Mouse (Mus musculus): ENCODE data around the gene Radil.

Radil gene

GRCm38 (mm10) chr5:142545014-142545795 is 5.7 kb downstream of the Radil start:
- DNase-seq (ENCODE audit: low spot score in 2 of 2): no peak

- no peak for DNase-seq (ENCODE audit: low spot score in 2 of 2)
These were observed 13.6 kb downstream of the Radil start for GRCm38 (mm10) chr5:142537286-142537685.

GRCm38 (mm10) chr5:142535388-142535787 is 15.5 kb downstream of the Radil start:
- no peak for DNase-seq (ENCODE audit: low spot score in 2 of 2)

- DNase-seq (ENCODE audit: low spot score in 2 of 2): no peak
These were observed 21.0 kb downstream of the Radil start, which contains the start of gene Papolb for GRCm38 (mm10) chr5:142529915-142530314. Gene Papolb, minus strand, starts transcription at chr5:142530076.

DNA sequence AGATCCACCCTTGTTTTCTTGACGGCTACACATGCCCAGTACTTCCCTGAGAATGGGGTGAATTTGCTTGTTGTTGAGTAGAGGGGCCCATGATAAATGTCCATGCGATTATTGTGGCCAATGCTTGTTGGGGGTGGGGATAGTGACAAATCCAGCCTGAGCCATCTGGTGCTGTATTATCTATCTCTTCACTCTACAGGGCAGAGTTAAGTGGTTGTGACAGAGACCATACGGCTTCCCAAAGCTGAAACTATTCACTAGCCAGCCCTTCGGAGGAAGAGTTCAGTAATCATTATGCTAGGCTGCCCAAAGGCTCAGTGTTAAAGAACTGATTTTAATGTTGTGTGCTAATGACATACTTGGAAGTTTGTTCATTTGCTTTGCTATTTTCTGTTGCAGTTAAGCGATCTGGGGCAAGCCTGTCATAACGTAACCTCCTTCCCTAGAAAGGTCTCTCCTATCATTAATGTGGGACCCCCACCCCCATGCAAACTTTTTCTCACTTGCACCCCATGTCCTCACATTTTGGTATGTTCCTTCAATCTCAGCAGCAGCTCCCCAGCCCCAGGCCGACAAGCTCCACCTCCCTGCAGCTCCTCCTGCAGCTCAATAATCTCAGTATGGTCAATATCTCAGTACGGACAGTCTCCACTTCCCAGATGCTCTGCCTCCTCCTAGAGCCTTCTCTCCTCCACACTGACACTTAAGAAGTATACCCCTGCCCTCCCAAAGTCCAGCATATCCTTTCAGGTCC is 26.0 kb downstream of the Radil start:
- no peak for DNase-seq (ENCODE audit: low spot score in 2 of 2)

DNA sequence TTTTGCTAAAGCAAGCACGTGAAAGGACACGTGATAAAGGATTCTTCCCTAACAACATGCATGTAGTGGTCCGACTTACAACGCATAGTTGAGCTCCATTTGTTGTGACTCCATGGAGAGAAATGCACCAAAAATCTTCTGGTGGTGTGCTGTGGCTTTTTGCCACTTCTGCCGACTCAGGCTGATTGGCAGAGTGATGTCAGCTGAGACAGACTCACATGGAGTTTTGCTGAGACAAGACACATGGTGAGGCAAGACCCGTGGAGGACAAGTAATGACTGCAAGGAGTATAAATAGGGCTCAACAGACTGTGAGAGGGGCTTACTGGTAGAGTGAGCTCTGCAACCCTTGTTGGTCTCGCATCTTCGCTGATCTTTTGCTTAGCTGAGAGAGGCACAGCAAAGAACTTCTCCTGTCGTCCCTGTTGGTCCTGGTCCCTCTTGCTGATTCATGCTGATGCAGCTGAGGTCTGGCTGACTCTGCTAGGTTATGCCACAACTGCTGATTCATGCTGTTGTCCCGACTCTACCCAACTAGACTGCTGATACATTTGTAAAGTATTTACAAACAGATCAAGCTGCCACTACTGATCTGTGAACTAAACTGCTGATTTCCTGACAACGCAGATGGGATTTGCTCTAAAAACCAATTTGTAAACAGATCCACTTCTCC is 29.6 kb downstream of the Radil start:
- no peak for DNase-seq (ENCODE audit: low spot score in 2 of 2)

DNA sequence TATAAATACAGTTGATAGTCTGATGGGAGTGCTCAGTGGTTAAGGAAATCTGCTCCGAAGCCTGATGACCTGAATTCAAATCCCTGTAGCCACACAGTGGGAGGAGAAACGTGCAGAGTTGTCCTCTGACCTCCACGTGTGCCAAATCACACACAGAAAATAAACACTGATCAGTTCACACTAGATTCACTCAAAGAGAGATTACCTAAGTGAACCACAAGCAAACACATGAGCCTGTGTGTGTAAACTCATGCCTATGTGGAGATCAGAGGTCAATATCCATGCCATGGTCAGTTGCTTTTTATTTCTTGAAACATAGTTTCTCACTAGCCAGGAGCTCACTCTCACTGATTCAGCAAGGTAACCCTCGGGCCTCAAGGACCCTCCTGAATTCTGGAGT is 30.5 kb downstream of the Radil start:
- no peak for DNase-seq (ENCODE audit: low spot score in 2 of 2)

DNA sequence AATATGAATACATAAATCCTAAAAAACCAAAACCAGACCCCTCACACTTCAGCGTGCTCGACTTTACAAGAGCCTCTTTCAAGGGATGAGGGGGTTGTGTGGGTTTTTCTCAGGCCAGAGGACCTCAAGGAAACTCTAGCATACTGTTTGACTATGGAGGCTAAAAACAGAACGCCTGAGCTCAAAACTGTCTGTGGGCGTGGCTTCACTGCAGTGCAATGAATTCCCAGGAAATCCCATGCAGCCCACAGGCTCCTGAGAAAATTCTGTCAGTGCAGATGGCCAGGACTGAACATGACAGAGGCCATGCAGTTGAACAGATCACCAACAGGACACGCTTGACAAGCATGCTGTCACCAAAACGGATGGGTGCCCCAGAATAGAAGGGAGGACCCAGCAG is 31.9 kb downstream of the Radil start:
- no peak for DNase-seq (ENCODE audit: low spot score in 2 of 2)

GRCm38 (mm10) chr5:142512112-142512511 is 38.8 kb downstream of the Radil start:
- no peak for DNase-seq (ENCODE audit: low spot score in 2 of 2)

- no peak for DNase-seq (ENCODE audit: low spot score in 2 of 2)
These were observed 40.9 kb downstream of the Radil start for GRCm38 (mm10) chr5:142510061-142510414.

DNA sequence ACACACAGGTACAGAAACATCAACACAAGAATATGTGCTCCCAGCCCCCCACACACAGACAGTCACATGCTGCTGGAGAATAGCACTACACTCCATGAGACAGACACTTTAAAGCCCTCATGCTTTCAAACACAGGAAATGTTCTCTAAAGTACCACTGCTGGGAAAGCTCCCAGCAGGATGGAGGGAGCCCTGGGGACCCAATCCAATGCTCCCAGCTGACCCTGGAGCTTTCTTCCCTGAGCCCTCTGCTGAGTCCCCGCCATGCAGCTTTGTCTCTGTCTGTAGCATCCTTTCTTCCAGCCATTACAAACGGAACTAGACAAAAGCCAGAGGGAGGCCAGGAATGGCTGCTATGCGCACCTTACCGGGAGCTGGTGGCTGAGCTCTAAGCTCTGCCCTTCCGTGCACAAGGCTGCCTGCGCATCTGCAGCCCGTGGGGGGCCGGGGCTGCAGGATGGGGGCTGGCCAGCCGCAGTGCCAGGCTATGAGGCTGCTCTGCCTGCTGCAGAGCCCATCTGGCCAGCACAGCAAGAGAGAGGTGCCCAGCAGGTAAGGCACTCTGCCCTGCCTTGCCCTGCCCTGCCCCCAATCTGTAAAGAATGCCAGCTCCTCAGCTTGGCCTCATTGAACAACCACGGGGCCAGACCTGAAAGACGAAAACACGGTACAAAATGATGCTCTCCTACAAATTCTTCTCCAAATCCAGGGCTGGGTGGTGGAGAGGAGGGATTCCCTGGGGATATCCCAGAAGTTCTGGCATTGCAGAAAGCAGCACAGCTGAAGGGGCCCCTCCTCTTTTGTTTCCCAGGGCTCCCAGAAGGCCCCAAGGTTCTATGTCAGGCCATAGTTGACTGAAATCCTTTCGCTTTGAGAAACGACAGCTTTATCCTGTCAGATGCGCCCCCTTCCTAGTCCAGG is 41.5 kb downstream of the Radil start:
- DNase-seq (ENCODE audit: low spot score in 2 of 2): no peak

DNA sequence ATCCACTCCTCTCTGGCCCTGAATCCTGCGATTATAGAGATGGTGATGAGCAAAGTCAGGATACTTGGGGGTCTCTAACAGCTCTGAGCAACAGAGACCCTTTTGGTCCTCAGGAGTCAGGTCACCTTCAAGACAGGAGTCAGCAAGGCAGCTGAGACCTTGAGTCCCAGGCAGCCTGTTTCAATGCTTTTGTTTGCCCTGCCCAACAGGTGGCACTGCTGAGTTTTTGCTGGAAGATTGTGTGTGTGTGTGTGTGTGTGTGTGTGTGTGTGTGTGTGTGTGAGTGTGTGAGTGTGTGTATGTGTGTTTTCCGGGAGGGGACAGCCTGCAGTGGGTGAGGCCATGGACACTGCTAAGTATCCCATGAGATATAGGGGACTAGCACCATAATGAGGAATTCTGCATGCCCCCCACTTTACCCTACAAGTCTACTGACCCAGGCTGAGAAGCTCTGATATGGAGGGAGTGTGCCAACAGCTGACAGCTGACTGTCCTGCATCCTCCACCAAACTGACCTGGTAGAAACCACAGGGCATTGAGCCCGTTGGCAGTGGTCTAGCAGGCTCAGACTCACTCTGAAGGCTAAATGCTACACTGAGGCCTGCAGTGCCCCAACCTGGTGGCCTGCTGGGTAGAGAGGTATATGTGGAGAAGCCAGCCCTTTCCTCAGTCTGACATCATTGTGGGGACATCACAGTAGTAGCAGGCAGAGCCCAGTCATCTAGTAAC is 45.0 kb downstream of the Radil start:
- DNase-seq (ENCODE audit: low spot score in 2 of 2): no peak

GRCm38 (mm10) chr5:142504175-142504574 is 46.7 kb downstream of the Radil start:
- DNase-seq (ENCODE audit: low spot score in 2 of 2): no peak

GRCm38 (mm10) chr5:142502414-142502813 is 48.5 kb downstream of the Radil start:
- DNase-seq (ENCODE audit: low spot score in 2 of 2): peak in 1 of 2 experiments; percentile 33

- DNase-seq (ENCODE audit: low spot score in 2 of 2): no peak
These were observed 50.0 kb downstream of the Radil start for GRCm38 (mm10) chr5:142500918-142501317.

DNA sequence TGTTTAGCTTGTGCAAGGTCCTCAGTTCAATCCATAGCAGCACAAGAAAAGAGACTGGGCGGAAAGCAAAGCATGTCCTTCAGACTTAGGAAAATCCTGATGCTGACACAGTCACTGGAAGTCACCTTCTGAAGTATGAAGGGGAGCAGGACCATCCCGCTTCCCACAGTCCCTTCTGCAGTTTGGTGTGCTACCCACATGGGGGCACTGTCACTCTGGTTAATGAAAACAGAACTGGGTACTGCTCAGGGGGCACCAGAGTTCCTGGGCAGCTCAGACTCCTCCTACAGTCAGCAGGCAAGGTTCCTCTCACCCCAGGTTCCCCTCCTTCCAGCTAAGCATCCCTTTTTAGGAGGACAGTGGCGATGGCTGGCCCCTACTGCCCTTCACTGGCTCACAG is 51.9 kb downstream of the Radil start:
- DNase-seq (ENCODE audit: low spot score in 2 of 2): no peak

- no peak for DNase-seq (ENCODE audit: low spot score in 2 of 2)
These were observed 55.4 kb downstream of the Radil start for GRCm38 (mm10) chr5:142495321-142496096.

DNA sequence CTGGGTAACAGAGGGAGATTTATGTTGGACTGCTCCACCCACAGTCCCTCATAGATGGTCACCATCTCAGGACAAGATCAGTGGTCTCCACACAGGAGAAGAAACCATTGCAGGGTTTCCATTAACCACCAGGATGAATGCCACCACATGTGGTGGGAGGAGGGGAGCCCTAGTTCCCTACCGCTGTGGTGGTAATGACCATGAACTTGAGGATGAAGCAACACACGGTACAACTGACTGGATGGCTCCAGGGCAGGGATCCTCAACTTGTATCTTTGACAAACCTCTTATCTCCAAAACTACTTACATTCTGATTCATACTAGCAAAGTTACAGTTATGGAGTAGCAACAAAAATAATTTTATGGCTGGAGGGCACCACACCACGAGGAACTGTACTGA is 57.6 kb downstream of the Radil start:
- no peak for DNase-seq (ENCODE audit: low spot score in 2 of 2)

DNA sequence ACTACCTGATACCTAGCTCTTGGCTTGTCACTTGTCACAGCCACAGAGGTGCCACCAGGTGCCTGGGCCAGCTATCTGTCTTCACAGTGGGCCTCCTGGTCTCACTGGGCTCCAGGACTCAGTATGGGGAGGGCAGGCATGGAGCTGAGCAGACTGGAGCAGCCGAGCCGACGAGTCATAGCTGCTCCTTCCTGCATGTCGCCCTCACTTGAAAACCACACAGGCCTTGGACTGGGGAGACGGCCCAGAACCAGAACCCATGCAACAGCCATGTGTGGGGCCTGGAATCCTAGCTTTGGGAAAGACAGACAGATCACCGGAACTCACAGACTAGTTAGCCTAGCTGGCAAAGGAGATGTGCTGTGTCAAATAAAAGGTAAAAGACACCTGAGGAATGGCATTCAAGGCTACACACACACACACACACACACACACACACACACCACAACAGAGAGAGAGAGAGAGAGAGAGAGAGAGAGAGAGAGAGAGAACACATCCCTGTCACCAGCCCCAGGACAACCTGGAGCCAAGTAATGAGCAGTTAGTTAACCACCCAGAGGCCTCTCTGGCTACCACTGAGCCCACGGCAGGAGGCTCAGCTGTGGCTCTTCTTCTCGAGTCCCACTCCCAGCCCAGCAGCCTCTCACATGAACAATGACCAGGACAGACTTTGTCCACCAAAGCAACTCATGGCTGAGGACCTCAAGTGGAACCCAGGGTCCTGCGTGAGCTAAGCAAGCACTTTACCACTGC is 60.8 kb downstream of the Radil start:
- no peak for DNase-seq (ENCODE audit: low spot score in 2 of 2)
